Comparison of ENCODE assay signal across 24 mouse cellular contexts in the genomic region with DNA sequence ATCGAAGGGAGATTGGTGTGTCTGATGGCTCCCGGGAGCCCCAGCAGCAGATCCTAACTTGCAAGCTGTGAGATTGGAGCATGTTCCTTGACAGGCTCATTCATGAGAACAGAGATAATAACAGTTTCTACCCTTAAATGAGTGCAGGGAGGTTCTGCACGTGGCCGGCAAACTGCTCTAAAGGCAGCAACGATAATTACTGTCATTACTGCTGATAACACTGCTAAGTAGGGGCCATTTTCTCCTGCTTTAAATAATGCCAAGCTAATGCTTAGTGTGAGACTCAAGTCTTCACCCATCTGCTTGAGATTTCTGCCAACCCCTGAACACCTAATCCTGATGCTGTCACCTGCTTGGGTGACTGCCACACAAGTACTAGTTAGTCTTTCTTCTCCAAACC. TPM values are rescaled to one million over a fixed set of nuclear protein-coding genes. Genes with fewer than 3 reads are reported as not detected.
"Had no signal": no experiment of that assay in that cellular context is flagged by ENCODE, and none has a peak within 500 bp of the region (broad histone marks: within the 10 kb centered on the region; RNA-seq: fewer than 3 reads in every experiment).

No protein-coding gene starts in this region.

- DNase-seq: kidney, adult 8-10 months; kidney, postnatal 14 days; kidney, postnatal 4 days; left cerebral cortex, postnatal 4 days; liver, postnatal 0 days; lung, embryonic 14.5 days; lung, postnatal 10 days; lung, postnatal 4 days; right cerebral cortex, postnatal 4 days; thymus, adult 2 months; thymus, postnatal 14 days; thymus, postnatal 4 days had no signal

- H3K9me3 ChIP-seq: kidney, embryonic 15.5 days; limb, embryonic 12.5 days; limb, embryonic 15.5 days; midbrain, embryonic 10.5 days; midbrain, embryonic 13.5 days; neural tube, embryonic 13.5 days had no signal

- H3K27ac ChIP-seq: kidney, embryonic 15.5 days; limb, embryonic 12.5 days; limb, embryonic 15.5 days; liver, embryonic 14.5 days; midbrain, embryonic 10.5 days; midbrain, embryonic 13.5 days; neural tube, embryonic 13.5 days; stomach, postnatal 0 days had no signal

- H3K4me1 ChIP-seq: kidney, embryonic 15.5 days; midbrain, embryonic 10.5 days; midbrain, embryonic 13.5 days; neural tube, embryonic 13.5 days had no signal

- H3K4me3 ChIP-seq: kidney, embryonic 15.5 days; limb, embryonic 12.5 days; limb, embryonic 15.5 days; midbrain, embryonic 10.5 days; midbrain, embryonic 13.5 days; myocyte; neural tube, embryonic 13.5 days had no signal

- H3K36me3 ChIP-seq: kidney, embryonic 15.5 days; limb, embryonic 12.5 days; limb, embryonic 15.5 days; midbrain, embryonic 10.5 days; midbrain, embryonic 13.5 days; neural tube, embryonic 13.5 days had no signal

- ATAC-seq: liver, postnatal 0 days; midbrain, embryonic 13.5 days; midbrain, embryonic 16.5 days had no signal

- H3K9ac ChIP-seq: kidney, embryonic 15.5 days; limb, embryonic 12.5 days; limb, embryonic 15.5 days; liver, embryonic 14.5 days; liver, postnatal 0 days; lung, embryonic 14.5 days; midbrain, embryonic 13.5 days; neural tube, embryonic 13.5 days had no signal

- H3K4me2 ChIP-seq: kidney, embryonic 15.5 days; limb, embryonic 12.5 days; limb, embryonic 15.5 days; liver, embryonic 11.5 days; lung, embryonic 14.5 days; midbrain, embryonic 13.5 days; neural tube, embryonic 13.5 days had no signal

RNA-seq across cellular contexts. Expression of gene Emp2, which starts 6.4 kb away (rescaled TPM):
- total RNA-seq: monocyte, adult 5-6 weeks had no signal
